Mouse (Mus musculus) urinary bladder, postnatal 36 days (tissue): ENCODE data around the gene Pde8b.
"Not testable (repeated sequence)": the region's sequence is repeated elsewhere in the genome, so short reads cannot be mapped to it uniquely, and the experiment has no call there.

Experiments
- DNase-seq, 2 experiments: peaks; one replicate each; pipeline ENCODE4 v3.0.0; 2022; ENCODE audit warnings: low spot score in 2 of 2, mixed read lengths in 1 of 2

Gene Pde8b

DNA sequence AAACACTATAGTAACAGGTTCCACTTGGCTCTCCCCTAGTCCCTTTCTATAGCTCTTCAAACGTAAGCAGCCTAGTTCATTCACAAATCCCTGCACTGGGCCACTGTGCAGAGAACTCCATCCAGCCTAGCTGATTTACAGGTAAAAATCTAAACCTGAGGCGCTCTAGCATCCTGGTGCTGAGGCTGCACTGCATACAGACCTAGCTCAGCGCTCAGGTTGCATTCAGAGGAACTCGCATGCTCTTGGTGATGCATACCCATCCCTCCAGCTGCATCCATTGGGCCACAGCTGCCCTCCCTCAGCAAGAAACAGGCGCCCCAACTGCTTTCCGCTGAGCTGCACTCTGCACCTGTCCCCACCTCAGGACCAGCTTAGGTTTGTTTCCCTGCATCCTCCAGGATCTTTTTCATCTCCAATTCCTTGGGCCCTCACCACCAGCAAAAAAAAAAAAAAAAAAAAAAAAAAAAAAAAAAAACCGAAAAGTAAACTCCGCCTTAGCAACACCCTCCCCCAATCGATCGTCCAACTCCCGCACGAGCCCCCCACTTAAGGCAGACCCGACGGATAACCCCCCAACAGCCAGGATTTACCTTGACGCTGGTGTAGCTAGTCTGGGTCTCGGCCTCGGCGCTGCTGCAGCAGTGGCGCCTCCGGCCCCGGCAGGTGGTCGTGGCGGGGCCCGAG lies 28.1 kb downstream of the Pde8b start:
- DNase-seq = no peak

- DNase-seq = not testable (repeated sequence)
These were observed 34.4 kb downstream of the Pde8b start for GRCm38 (mm10) chr13:95215661-95216170.

- no peak for DNase-seq
These were observed 37.8 kb downstream of the Pde8b start for GRCm38 (mm10) chr13:95212320-95212719.

DNA sequence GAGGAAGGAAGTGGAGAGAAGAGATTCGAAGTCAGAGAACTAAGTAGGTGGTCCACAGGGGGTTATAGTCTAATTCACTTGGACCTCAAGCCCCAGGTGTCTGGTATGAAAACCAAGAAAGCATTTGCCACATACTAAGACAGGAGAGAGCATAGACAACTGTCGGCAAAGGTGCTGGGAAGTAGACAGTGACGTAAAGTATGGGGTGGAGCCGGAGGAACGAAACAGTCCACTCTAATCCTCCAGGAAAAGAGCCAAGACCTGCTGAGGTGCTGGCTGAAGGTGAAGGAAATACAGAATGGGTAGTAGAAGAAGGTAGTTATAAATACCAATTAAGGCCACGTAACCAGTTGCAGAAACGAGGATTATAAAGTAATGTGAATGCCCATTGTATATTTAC lies 42.8 kb downstream of the Pde8b start:
- not testable (repeated sequence) for DNase-seq

DNA sequence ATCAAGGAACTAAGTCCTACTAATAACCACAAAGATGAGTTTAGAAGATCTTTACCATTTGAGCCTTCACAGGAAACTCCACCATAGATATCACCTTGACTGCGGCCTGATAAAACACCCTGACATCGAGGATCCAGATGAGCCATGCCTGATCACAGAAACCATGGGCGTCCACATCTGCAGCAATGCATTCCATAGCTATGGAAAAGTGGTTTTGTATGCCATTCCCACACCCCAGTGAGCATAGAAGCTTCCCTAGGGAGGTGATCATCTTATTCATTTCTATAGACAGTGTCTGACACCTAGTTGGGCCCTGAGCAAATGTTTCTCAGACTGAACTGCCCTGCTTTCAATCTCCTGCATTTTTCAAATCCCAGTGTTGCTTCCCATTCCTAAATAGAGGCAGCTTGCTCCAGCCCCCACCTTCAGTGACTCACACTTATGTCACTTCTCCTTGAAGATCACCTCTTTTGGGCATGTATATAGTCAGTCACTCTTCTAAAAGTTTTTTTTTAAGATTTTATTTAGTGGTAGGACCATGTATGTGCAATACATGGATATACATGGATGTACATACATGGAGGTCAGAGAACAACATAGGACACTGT lies 47.9 kb downstream of the Pde8b start:
- no peak for DNase-seq

DNA sequence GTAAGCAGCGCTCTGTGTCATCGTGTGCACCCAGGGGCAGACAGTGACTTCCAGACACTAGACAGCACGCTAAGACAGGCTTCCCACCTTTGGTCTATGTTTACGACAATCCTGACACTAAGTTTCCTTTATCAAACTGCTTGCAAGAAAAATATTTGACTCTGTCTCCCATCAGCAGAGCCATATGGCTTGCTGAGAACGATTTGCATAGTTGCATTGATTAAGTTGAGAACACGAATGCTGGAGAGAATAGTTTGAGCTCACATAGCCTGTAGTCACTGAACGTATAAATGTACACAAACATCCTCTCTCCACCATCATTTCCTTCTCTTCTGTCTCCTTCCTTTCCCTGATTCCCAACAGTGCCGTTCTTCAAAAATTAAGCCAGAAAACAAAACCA lies 49.3 kb downstream of the Pde8b start:
- DNase-seq = no peak

DNA sequence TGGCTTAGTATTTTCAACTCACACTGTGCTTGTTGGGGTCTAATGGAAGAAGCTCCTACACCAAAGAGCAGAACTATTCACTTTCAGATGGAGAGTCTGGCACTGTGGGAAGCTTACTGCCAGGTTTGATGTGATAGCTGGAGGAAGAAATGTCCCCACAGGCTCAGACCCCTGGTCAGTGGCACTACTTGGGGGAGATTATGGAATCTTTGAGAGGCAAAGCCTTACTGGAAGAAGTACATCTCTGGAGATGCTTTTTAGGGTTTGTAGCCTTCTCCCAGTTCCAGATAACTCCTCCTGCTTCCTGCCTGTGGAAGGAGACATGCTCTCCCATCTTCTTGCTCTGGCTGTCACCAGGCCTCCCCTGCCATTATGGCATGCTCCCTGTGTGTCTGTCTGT lies 50.1 kb downstream of the Pde8b start:
- DNase-seq = no peak

- no peak for DNase-seq
These were observed 53.9 kb downstream of the Pde8b start for GRCm38 (mm10) chr13:95196106-95196705.

DNA sequence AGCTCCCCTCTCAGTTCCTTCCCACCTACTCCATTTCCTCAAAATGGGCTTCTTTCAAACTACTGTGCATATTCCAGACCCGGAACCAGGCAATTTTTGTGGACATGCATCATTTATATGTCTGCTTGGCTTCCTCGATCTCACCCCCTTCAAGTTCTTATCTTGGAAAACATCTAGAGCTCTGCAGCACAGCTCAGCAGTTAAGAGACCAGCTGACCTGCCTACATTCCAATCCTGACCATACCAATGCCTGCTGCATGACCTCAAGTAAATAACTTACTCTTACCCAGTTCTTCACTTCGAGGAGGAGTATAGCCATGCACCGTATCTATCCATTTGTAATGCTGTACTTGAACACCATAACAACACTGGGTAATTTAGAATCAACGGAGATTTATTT lies 58.2 kb downstream of the Pde8b start:
- DNase-seq = no peak

- no peak for DNase-seq
These were observed 61.0 kb downstream of the Pde8b start for GRCm38 (mm10) chr13:95189111-95189510.

DNA sequence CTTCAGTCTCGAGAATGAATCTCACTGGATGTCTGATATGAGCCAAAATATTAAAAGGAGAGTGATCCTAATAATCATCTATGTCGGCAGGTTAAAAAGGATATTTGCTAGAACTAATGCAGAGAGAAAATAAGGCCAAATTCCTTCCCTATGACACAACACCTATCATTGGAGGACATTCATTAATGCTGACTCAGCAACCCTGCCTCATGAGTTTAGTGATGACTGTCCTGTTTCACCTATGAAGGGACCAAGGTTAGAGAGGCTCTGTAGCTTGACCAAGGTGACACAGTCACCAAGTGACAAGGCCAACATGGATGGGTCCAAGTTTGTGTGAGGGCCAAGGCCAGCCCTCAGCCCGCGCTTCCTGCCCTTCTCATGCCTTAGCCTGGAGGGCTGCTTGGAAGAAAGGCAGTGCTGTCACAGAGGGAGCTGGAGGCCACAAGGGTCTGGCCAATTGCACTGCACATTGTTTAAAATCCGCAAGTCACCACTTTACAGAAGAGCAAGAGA lies 62.9 kb downstream of the Pde8b start:
- DNase-seq = no peak

DNA sequence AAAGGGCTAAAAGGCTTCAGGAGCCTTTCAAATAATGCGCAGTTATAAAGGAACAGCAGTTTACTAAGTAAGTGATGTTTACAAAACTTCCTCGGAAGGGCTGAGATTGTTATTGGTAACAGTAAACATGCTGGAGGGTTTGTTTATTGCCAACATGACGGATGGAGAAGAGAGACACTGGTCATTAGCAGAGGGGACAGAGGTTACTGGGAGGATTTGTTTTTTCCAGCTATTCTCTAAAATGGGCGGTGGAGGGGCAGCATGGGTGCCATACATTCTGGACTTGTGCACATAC lies 63.4 kb downstream of the Pde8b start:
- DNase-seq = no peak

GRCm38 (mm10) chr13:95185891-95186740 lies 64.0 kb downstream of the Pde8b start:
- no peak for DNase-seq

GRCm38 (mm10) chr13:95183686-95184085 lies 66.5 kb downstream of the Pde8b start:
- DNase-seq = no peak

DNA sequence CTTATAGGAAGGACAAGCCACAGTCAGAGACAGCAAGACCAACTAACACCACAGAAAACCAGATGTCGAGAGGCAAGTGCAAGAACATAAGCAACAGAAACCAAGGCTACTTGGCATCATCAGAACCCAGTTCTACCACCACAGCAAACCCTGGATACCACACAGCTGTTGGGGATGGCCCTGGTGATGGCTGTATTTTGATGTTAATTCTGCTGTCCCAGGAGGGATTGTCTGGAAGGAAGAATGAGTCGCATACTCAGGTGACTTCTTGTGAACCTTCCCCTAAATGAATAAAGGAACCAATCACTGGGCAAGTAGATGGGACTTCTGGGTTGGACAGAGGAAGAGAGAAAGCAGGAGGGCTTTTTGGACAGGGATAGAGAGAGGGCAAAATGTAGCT lies 69.9 kb downstream of the Pde8b start:
- DNase-seq = no peak

- no peak for DNase-seq
These were observed 72.8 kb downstream of the Pde8b start for GRCm38 (mm10) chr13:95177326-95177725.

- DNase-seq = no peak
These were observed 73.7 kb downstream of the Pde8b start for GRCm38 (mm10) chr13:95176399-95176798.

DNA sequence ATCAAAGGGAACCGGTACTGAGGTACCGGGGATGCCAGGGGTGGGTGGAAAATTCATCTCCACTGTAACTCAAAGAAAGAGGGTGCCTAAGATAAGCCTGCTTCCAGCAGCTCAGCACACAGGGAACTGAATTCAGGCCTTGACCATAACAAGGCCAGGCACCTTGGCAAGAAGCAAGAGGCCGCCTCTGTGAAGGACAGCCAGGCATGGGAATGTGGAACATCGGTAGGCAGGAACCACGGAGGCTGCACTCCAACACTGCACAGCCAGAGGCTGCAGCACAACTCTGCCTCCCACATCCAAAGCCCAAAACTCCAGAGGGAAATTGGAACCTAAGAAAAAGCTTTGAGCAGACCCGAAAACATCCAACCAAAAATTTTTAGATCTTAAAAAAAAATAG lies 75.9 kb downstream of the Pde8b start:
- no peak for DNase-seq

DNA sequence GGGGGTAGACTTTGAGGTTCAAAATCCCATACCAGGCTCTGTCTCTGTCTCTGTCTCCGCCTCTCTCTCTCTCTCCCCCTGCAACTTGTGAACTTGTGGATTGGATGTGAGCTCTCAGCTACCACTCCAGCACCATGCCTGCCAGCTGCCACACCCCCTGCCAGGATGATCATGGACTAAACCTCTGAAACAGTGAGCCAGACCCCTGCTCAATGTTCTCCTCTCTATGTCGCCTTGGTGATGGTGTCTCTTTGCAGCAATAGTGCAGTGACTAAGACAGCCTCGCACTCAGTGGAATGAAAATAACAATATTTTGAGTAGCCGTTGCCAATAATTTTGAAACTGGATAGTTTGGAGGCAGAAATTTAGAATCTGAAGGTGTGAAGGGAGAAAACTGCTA lies 77.8 kb downstream of the Pde8b start:
- DNase-seq = no peak

GRCm38 (mm10) chr13:95160211-95160610 lies 89.9 kb downstream of the Pde8b start:
- no peak for DNase-seq

- DNase-seq = no peak
These were observed 91.2 kb downstream of the Pde8b start for GRCm38 (mm10) chr13:95158986-95159385.

- no peak for DNase-seq
These were observed 105.4 kb downstream of the Pde8b start for GRCm38 (mm10) chr13:95144746-95145145.
